Mouse (Mus musculus): ENCODE measurements around the gene Ncln.

Gene Ncln

GRCm38 (mm10) chr10:81513798-81514197 is 17.6 kb upstream of the Ncln start:
- DNase-seq (ENCODE audit: low spot score) = no peak

GRCm38 (mm10) chr10:81510246-81510810 is 14.1 kb upstream of the Ncln start:
- DNase-seq (ENCODE audit: low spot score) = no peak

GRCm38 (mm10) chr10:81507691-81508489 is 11.7 kb upstream of the Ncln start:
- DNase-seq (ENCODE audit: low spot score) = no peak

- DNase-seq (ENCODE audit: low spot score) = no peak
These were observed 10.9 kb upstream of the Ncln start for GRCm38 (mm10) chr10:81507095-81507494.

GRCm38 (mm10) chr10:81505016-81505664 is 8.9 kb upstream of the Ncln start:
- DNase-seq (ENCODE audit: low spot score) = no peak

- peak; percentile 85 for DNase-seq (ENCODE audit: low spot score)
These were observed 6.5 kb upstream of the Ncln start for GRCm38 (mm10) chr10:81502658-81503057.

- no peak for DNase-seq (ENCODE audit: low spot score)
These were observed 5.7 kb upstream of the Ncln start for GRCm38 (mm10) chr10:81501863-81502262.

GRCm38 (mm10) chr10:81500032-81500431 is 3.8 kb upstream of the Ncln start, which contains the start of gene S1pr4:
Gene S1pr4 (minus strand): TSS chr10:81500132.
- no peak for DNase-seq (ENCODE audit: low spot score)

- DNase-seq (ENCODE audit: low spot score) = no peak
These were observed 3.2 kb upstream of the Ncln start for GRCm38 (mm10) chr10:81499250-81499901.

- no peak for DNase-seq (ENCODE audit: low spot score)
These were observed 2.4 kb upstream of the Ncln start for GRCm38 (mm10) chr10:81498316-81499249.

- no peak for DNase-seq (ENCODE audit: low spot score)
These were observed 1.4 kb upstream of the Ncln start for GRCm38 (mm10) chr10:81497401-81498270.

GRCm38 (mm10) chr10:81496969-81497368 is 777 bp upstream of the Ncln start:
- DNase-seq (ENCODE audit: low spot score) = no peak

GRCm38 (mm10) chr10:81495616-81496263 is 452 bp downstream of the Ncln start:
- no peak for DNase-seq (ENCODE audit: low spot score)

- DNase-seq (ENCODE audit: low spot score) = no peak
These were observed 1.0 kb downstream of the Ncln start for GRCm38 (mm10) chr10:81495151-81495550.

- no peak for DNase-seq (ENCODE audit: low spot score)
These were observed 1.7 kb downstream of the Ncln start for GRCm38 (mm10) chr10:81494260-81495041.

- DNase-seq (ENCODE audit: low spot score) = no peak
These were observed 2.5 kb downstream of the Ncln start for GRCm38 (mm10) chr10:81493601-81494220.

GRCm38 (mm10) chr10:81492606-81493240 is 3.5 kb downstream of the Ncln start:
- no peak for DNase-seq (ENCODE audit: low spot score)

GRCm38 (mm10) chr10:81491018-81491417 is 5.2 kb downstream of the Ncln start:
- DNase-seq (ENCODE audit: low spot score) = no peak
